Mouse (Mus musculus): ENCODE results near the gene Rfpl4b. TPM values are rescaled to one million over a fixed set of nuclear protein-coding genes. Genes with fewer than 3 reads are reported as not detected.
A peak's percentile ranks its signal among the peaks of the same experiment; 100 is the strongest.
"Not testable (repeated sequence)": the region's sequence is repeated elsewhere in the genome, so short reads cannot be mapped to it uniquely, and the experiment has no call there.

Gene Rfpl4b
- total RNA-seq (2021) = not detected in 2 replicates
- long read RNA-seq = 0 reads

DNA sequence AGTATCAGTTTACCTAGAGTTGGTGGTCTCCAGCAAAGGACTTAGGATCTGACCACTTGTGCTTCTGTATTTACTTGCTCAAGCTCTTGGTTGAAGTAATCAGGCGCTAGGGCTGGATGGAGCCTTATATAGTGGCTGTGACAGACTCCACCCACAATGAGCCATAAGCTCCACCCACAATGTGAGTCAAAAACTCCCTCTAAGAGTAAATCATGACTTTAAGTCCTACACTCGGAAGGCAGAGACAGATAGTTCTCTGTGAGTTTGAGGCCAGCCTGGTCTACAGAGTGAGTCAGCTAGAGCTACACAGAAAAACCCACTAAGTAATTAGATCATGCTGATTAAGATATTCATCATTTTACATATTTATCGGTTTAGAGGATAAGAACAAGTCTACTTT, at the start of gene Rfpl4b:
Rfpl4b (minus strand) TSS at position 101 of the 400 bp plus-strand sequence.
- DNase-seq = no peak

- no peak for DNase-seq
These were observed 33.6 kb upstream of the Rfpl4b start for GRCm38 (mm10) chr10:38855186-38855585.

- DNase-seq = not testable (repeated sequence)
These were observed 28.4 kb upstream of the Rfpl4b start for GRCm38 (mm10) chr10:38850006-38850405.

GRCm38 (mm10) chr10:38848884-38849499, 27.4 kb upstream of the Rfpl4b start:
- DNase-seq = peak; percentile 67

DNA sequence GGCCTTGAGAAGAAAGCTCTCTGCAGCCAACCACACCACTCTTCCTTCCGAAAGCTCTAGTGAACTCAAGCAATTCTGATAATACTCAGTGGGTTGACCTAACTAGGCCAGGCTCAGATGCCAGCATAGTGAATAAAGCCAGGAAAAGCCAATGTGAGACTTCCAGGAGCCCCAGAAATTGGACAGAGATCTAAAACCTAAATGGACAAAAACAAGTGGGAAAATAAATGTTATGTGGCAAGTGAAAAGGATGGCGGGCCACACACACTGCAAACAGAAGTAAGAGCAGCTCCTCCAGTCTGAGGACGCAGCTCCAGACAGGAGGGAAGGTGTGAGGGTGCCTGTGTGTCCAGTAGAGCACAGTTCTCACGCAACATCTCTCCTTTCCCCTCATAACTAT, 26.7 kb upstream of the Rfpl4b start:
- DNase-seq = no peak

- no peak for DNase-seq
These were observed 2.2 kb upstream of the Rfpl4b start for GRCm38 (mm10) chr10:38823741-38824140.

GRCm38 (mm10) chr10:38806056-38806455, 15.5 kb downstream of the Rfpl4b start:
- DNase-seq = no peak

DNA sequence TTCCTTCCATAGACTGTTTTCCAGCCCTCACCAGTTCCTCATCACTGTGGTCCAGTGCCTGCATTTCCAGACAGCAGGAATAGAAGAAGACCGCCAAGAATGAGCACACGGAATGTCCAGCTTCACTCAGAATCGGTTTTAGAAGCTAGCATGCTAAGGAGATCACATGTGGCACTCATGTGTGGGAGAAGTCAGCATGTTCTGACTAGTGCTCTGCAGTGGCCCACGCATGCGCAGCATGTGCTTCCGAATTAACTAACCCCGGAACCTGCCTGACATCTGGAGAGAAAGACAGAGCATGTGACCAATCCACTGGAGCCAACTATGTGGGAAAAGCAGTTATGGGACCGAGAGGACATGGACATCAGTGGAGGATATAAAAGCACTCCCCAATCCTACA, 17.5 kb downstream of the Rfpl4b start:
- no peak for DNase-seq

GRCm38 (mm10) chr10:38803304-38803703, 18.3 kb downstream of the Rfpl4b start:
- DNase-seq = no peak

DNA sequence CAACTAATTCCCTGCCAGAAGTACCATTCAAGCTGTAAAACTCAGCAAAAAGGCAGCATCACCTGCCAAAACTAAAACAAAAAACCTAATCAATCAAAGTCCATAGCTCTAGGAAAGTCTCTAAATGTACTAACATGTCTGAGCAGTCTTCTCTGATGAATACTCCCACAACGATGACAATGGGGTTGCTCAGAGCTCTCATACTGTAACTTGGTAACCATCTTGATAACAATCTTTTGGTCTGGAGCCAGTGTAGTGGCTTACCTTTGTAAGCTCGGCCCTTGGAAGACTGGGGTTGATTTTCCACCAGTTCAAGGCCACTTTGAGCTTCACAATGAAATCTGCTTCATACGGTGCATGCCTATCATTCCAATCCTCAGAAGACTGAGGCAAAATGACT, 33.0 kb downstream of the Rfpl4b start:
- DNase-seq = no peak

Other genes with a start within 250 kb of the Rfpl4b start
- 61.8 and 86.5 TPM in 2 replicates for gene Lama4, start 143.7 kb upstream of the Rfpl4b start, total RNA-seq (2021)

All from adrenal gland, postnatal 25 days (tissue).